Mouse (Mus musculus) E14TG2a.4 (cell line): ENCODE data around the gene Gm37240.

Source experiments
- CTCF ChIP-seq: conservative IDR thresholded peaks from 2 replicates; pipeline ENCODE4 v1.5.1; 2014; ENCODE audit warnings: low read length
- NANOG ChIP-seq: IDR thresholded peaks from 2 replicates; pipeline ENCODE4 v1.6.1; 2014; ENCODE audit warnings: borderline replicate concordance, low read length, mixed read lengths

GRCm38 (mm10) chr3:85368354-85369120 lies 518.8 kb downstream of the Gm37240 start:
- no peak for TF ChIP-seq CTCF
- TF ChIP-seq NANOG: no peak
